Mouse (Mus musculus) kidney, postnatal 10 days (tissue): ENCODE measurements around the gene Zfp672.
"Not testable (repeated sequence)": the region's sequence is repeated elsewhere in the genome, so short reads cannot be mapped to it uniquely, and the experiment has no call there.

ENCODE experiments used
- DNase-seq: peaks from one replicate; pipeline ENCODE4 v3.0.0; 2021; ENCODE audit warnings: mixed read lengths

The Zfp672 gene

DNA sequence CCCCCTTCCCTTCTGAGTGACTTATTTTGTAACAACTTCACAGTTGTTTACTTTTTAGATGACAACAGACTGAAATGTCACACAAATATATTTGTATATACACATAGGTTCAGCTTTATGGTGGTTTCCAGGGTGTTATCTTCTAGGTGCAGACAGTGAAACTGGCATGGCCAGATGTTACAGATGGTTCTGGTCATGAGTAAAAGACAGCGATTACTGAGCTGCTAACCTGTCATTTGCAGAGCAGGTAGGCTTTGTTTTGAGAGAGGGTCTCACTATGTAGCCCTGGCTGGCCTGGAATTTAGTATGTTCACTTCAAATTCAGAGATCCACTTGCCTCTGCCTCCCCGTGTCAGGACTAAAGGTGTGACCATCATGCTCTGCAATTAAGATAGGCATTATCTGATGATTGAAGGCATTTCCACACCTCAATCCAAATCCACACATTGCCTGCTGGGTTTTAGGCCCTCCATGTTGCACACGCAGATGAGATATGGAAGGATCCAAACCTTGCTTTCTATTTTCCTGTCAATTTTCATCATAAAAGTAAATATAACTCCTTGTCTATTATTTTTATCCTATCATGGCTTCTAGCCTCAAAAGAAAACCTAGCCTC is 5.4 kb downstream of the Zfp672 start:
- no peak for DNase-seq

- no peak for DNase-seq
Measured at GRCm38 (mm10) chr11:58323570-58324340, 6.4 kb downstream of the Zfp672 start.

DNA sequence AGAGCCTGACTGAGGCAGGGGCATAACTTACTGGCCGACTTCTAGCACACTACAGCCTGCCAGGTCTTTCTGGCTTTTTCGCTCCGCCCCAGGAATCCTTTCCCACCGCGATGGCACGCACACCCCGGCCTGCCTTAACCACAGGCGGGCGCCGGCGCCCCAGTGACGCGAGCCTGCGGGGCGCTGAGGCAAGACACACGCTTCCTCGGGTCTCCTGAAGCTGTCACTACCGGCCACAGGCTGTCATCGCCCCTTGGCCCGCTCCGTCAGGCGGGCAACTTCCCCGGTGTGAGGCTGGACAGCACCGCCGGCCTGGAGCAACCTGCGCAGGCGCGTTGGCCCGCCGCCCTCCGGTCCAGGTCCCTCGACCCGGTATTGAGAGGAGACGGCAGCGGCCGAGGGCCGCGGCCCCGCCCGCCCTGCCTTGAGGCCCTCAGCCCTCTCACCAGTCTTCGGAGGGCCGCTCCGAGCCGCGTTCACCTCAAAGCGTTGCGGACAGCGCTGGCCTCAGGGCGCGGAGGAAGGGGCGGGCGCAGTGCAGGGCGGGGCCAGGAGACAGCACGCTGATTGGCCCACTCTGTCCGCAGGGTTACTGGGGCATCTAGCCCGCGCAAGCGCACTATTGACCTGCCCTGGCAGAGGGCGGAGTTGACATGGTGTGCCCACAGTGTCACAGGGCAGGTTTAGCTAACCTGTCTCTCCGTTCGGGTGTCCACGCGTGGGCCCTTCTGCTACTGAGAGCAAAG is 7.1 kb downstream of the Zfp672 start:
- DNase-seq = peak; percentile 98

DNA sequence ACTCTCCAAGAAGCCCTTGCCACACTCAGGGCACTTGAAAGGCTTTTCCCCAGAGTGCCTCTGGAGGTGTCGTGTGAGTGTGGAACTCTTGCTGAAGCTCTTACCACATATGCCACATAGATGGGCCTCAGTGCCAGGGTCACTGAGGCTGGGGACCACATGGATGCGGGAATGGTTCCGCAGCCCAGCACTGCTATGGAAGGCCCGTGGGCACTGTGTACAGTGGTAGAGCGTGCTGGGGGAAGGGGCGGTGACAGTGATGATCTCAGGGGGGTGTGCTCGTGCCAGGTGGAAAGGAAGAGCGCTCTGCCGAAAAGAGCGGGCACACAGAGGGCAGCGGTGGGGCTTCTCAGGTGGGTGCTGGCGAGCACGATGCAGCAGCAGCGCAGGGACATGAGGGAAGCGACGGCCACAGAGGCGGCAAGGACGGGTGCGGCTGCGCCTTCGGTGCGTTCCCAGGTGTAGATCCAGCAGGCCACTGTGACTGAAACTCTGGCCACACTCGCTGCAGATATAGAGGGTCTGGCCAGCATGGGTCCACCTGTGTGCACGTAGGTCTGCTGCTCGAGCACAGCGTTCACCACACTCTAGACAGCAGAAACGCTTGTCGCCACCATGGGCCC is 13.3 kb downstream of the Zfp672 start:
- DNase-seq = no peak

DNA sequence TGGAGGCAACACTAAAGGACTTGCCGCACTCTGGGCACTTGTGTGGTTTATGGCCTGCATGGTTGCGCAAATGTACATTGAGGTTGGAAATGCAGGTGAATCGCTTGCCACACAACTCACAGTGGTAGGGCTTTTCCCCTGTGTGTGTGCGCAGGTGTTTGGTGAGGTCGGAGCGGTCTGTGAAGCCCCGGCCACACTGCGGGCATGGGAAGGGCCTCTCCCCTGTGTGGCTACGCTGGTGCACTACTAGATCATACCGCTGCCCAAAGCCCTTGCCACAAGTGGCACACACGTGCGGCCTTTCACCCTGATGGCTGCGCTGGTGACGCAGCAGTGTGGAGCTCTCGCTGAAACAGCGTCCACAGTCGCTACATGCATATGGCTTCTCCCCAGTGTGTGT is 13.8 kb downstream of the Zfp672 start:
- no peak for DNase-seq

DNA sequence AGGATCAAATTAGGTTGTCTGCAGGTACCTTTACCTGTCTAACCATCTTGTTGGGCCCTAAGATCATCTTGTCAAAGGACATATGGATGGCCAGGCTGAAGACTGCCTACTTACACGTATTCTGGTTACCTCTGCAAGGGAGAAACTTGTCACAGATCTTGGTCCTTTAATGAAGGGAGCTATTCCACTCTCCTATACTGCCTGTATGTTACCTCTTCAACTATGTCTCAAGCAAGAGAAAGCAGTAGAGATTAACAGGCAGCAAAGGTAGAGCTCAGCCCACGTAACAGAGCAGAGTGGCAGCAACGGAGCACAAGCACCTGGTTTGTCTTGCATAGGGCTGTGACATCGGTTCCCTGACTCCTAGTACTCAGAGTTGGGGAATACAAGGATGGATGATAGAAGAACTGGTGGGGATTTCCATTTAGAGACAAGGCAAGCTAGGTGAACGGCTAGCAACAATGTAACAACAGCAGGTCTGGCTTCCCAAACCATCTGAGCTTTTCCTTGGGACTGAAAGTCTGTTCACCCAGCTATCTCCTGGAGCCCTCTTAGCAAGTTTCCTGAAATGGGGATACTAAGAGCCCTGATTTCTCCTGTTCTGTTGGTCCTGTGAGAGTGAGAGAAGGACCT is 14.5 kb downstream of the Zfp672 start:
- DNase-seq = no peak

DNA sequence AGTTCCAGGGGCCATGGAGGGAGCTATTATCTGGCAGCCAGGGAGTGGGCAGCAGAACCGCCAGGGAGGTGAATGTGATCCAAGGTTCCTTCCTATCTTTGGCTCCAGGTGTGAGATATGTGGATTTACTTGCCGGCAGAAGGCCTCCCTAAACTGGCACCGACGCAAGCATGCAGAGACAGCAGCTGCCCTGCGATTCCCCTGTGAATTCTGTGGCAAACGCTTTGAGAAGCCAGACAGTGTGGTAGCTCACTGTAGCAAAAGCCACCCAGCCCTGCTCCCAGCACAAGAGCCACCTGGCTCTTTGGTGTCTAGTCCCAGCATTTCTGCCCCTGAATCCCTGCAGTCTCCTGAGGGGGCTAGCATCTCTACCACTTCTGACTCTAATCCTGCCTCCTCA is 16.1 kb downstream of the Zfp672 start:
- no peak for DNase-seq

DNA sequence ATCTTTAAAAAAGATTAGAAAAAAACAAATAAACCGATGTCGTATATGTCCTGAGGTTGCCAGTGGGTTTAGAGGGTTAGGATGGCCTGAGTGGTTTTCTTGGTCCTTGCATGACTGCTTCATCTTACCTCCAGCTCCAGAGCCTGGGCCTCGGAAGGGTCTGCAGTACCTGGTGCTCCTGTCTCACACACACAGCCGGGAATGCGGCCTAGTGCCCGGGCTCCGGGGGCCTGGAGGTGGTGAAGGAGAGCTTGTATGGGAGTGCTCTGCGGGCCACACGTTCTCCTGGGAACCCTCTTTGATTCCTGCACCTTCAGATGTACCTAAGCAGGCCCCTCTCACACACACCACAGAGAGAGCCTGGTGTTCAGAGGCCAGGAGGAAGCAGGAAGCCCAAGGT is 21.5 kb downstream of the Zfp672 start:
- DNase-seq = no peak

DNA sequence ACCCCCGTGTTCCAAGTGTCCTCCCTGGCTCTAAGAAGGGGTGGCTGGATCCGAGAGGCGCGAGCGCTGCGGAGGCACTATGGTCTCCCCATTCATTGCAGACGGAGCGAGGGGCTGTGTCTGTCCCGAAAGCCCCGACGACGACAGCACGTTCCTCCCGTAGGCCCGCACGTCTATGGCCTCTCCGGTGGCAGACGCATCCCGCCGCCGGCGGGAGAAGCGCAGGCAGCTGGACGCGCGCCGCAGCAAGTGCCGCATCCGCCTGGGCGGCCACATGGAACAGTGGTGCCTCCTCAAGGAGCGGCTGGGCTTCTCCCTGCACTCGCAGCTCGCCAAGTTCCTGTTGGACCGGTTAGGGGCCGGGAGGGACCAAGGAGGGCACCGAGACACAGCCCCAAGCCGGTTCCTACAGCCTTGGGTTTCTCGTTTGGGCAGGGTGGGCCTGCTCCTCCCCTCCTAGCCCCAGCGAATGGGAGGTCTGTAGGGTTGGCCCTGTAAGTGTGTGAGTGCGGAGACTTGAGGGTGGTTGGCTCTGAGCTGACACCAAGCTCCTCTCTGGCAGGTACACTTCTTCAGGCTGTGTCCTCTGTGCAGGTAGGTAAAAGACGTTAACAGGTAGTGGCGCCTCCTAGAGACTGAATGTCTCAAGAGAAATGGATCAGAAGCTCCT is 22.6 kb downstream of the Zfp672 start:
- peak; percentile 80 for DNase-seq

GRCm38 (mm10) chr11:58306860-58307308 is 23.3 kb downstream of the Zfp672 start, which contains the start of gene Zfp692:
Gene Zfp692 (plus strand): TSS chr11:58307069.
- DNase-seq = peak; percentile 96

GRCm38 (mm10) chr11:58305299-58305698 is 24.8 kb downstream of the Zfp672 start:
- DNase-seq = not testable (repeated sequence)

- DNase-seq = no peak
Measured at GRCm38 (mm10) chr11:58303594-58303993, 26.5 kb downstream of the Zfp672 start.

GRCm38 (mm10) chr11:58302774-58303445 is 27.2 kb downstream of the Zfp672 start:
- no peak for DNase-seq

GRCm38 (mm10) chr11:58301837-58302754 is 28.0 kb downstream of the Zfp672 start:
- DNase-seq = peak; percentile 95

DNA sequence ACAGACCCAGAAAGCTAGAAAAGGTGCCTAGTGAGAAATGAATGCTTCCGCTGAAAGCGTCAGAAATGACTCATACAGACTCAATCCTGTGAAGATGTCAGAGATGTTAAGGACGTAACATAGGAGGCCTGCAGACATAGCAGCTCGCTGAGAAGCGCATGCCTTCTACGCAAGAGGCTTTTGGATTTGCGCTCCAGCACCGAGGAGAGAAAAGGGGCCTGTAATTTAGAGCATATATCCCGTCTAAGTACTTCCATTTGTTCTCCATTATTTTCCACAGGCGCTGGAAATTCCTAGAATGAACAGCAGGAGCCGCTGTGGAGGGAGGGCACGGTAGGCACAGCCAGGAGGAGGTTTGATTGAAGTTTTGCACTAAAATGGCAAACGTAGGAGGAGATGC is 29.1 kb downstream of the Zfp672 start:
- DNase-seq = peak; percentile 76

- no peak for DNase-seq
Measured at GRCm38 (mm10) chr11:58297396-58297795, 32.7 kb downstream of the Zfp672 start.

DNA sequence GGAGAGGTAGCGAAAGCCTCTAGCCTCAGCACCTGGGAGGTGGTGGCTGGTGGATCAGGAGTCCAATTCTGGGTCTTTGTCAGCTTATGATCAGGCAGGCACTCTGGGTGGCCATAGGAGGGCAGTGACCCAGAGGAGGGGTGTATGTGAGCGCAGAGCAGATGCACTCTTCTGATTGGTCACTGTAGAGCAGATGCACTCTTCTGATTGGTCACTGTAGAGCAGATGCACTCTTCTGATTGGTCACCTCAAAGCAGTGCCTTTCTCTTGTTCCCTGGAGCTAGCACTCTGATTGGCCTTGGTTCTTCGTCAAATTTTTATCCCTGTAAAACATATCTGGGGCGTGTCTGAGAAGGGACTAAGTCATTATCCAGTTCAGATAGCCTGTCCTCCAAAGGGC is 37.3 kb downstream of the Zfp672 start:
- no peak for DNase-seq

DNA sequence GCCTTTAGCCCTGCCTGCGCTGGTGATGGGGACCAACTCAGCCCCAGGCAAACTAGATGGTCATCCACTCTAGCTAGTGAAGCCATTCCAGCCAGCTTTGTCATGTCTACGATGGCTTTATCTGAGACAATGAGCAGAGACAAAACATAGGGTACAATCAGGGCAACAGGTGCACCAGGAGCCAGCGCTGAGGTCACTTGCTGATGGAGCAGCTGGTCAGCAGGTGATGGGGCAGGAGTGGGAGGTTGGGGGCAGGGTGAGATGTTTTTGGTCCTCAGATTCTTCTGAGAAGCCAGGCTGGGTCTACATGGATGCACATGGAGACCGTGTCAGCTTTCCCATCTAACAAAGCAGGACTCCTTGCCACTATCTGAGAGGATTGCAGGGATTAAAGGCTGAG is 39.3 kb downstream of the Zfp672 start:
- DNase-seq = no peak

DNA sequence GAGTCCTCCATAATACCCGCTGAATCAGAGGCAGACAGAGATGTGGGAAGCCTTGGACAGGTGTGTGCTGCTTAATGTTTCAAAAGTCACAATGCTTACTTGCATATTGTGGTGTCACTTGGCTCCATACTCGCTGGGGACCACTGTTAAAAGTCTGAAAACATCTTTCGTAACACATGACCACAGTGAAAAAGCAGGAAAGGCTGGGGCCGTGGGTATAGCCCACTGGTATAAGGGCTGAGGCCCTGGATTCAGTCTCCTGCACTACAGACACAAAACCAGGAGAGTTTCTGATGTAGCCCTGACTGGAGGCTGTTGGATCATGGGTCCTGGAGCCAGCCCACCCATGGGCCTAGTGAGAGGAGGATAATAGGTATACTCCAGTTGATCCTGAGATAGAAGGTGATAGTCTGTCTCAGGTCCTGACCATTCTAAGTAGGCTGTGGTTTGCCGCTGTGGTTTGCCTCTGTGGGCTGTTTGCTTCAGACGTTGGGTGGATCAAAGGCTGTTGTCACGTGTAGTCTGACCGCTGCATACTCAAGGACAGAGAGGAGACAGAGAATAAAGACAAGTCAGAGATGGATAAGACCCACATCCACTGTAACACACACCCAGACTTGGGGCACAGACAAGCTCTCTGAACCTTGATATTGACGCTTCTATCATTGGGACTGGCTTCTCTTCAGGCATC is 40.0 kb downstream of the Zfp672 start:
- no peak for DNase-seq

DNA sequence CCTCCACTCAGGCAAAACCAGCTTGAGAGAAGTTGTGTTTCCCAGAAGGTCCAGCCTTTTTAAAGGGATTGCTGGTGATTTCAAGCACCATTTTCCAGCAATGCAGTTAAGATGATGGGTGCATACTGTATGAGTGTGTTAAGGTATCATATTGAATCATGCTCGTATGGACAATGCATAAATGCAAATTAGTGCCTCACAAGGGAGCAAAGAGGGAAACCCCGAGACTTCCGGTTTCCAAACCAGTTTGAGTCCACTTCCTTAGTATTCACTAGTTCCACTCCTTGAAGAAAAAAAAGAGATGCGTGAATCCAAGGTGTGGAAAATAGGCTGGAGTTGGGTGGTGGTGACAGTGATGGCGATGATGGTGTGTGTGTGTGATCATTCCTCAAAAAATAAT is 47.6 kb downstream of the Zfp672 start:
- DNase-seq = no peak
